Mouse (Mus musculus): ENCODE measurements around the gene Phactr2.

GRCm38 (mm10) chr10:13360913-13361312 lies 113.3 kb downstream of the Phactr2 start:
- TF ChIP-seq CTCF (conservative IDR thresholded peaks at IDR 0.05; ENCODE audit: insufficient read depth, insufficient read length, low read depth, low read length) (no peak), POLR2A (IDR thresholded peaks at IDR 0.05; ENCODE audit: low read depth, low read length) (no peak)

Measured in kidney, adult 2 months (tissue).